Mouse (Mus musculus): ENCODE measurements around the gene Gatad2a. TPM values are rescaled to one million over a fixed set of nuclear protein-coding genes. Genes with fewer than 3 reads are reported as not detected.

Gatad2a gene
- total RNA-seq, 2 experiments from 2014 or later: 31.0 to 35.1 TPM

- DNase-seq: no peak
- intact Hi-C loops (cut with DNase I; ENCODE audit: low total_unique reads): no loop called here
These were observed 113.2 kb downstream of the Gatad2a start for GRCm38 (mm10) chr8:69882833-69883600.

DNA sequence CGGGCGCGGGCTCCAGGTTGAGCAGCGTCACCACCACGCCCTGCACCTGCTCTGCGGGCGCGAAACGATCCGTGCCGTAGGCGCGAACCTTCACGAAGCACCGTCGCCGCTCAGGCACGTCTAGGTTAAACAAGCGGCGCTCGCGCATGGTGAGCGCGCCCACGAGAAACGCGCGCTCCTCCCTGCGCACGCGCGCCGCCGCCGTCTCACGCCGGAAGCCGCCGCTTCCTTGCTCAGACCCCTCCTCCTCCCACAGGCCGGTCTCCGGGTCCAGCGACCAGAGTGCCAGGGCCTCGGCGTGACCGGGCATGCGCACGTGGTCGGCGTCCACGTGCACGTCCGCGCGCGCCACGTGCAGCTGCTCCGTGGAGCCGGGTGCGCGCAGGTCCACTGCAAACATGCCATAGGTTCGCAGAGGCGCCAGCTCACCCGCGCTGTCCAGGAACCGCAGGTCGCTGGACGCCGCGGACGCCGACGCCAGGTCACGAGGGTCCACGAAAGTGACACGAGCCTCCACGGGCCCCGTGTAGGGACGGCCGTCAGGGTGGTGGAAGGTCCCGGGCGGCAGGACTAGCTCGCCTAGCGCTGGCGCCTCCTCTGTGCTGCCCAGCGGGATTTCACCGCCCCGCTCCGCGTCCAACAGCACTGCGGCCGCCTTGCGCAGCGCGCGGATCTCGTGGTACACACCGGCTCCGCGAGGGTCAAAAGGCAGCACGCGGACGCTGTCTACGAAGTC is 114.0 kb downstream of the Gatad2a start:
- peak; percentile 76 for DNase-seq
- intact Hi-C loops (cut with DNase I; ENCODE audit: low total_unique reads): no loop called here

GRCm38 (mm10) chr8:69881261-69881865 is 114.8 kb downstream of the Gatad2a start:
- intact Hi-C loops (cut with DNase I; ENCODE audit: low total_unique reads): no loop called here

DNA sequence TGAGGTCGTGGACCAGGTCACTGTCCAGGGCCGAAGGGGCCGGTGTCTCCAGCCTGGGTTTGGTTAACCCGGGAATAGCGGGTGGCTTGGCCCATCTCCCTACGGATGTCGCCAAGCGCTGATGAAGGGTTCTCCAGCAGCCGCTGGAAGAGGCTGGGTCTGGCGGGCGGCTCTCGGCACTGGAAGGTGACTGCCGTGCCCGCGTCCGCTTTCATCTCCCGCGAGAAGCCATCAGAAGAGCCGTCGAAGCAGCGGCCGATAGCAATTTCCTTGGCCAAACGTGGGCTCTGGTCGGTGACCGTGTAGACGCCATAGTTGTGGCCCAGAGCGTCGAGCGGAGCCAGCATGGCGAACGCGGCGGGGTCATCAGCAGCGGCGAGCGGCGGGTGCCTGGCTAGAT is 115.3 kb downstream of the Gatad2a start:
- no peak for DNase-seq
- intact Hi-C loops (cut with DNase I; ENCODE audit: low total_unique reads): no loop called here

More at GRCm38 (mm10) chr8:69881261-69881865, 114.8 kb downstream of the Gatad2a start:
- DNase-seq: no peak

GRCm38 (mm10) chr8:69879678-69880077 is 116.5 kb downstream of the Gatad2a start:
- intact Hi-C loops (cut with DNase I; ENCODE audit: low total_unique reads): no loop called here
- DNase-seq: no peak

- intact Hi-C loops (cut with DNase I; ENCODE audit: low total_unique reads): no loop called here
- DNase-seq: peak; percentile 62
These were observed 118.2 kb downstream of the Gatad2a start for GRCm38 (mm10) chr8:69877992-69878391.

DNA sequence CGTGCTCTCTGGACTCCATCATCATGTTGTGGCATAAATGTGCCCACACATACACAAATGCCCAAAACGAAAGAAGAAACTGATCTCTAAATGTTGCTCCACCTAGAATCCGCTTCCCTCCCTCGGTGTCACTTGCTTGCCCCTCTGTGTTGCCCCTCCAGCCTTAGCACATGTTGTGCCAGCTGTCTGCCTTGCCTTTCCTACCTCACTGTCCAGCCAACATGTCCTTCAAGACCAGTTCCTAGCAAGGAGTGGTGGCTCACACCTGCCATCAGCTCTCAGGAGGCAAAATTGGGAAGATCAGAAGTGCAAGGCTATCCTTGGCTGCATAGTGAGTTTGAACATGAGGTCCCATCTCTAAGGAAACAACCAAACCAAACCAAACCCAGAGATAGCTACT is 118.8 kb downstream of the Gatad2a start:
- no peak for DNase-seq
- intact Hi-C loops (cut with DNase I; ENCODE audit: low total_unique reads): no loop called here

GRCm38 (mm10) chr8:69876967-69877366 is 119.2 kb downstream of the Gatad2a start:
- DNase-seq: peak; percentile 27
- intact Hi-C loops (cut with DNase I; ENCODE audit: low total_unique reads): no loop called here

DNA sequence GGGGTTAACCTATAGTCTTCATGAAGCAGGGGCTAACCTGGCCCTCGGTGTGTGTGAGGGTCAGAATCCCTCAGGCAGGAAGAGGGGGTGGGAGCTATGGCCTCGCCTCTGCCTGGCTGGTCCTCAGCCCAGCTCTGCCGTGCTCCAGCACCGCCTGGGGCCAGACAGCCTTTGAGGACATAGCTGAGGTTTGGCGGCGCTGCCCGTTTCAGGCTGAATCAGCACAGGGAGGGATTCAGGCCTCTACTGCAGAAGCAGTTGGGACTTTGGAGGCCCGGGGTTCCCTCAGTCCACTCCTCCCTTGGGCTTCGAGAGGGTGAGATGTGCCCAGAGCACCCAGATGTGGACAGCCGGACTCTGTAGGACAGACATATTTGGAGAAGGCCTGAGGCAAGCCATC is 120.1 kb downstream of the Gatad2a start:
- peak; percentile 57 for DNase-seq

GRCm38 (mm10) chr8:69874654-69875053 is 121.5 kb downstream of the Gatad2a start:
- peak; percentile 71 for DNase-seq

More for the DNA sequence above, 120.1 kb downstream of the Gatad2a start:
- intact Hi-C loops (cut with DNase I; ENCODE audit: low total_unique reads): no loop called here

GRCm38 (mm10) chr8:69874155-69874554 is 122.0 kb downstream of the Gatad2a start:
- peak; percentile 54 for DNase-seq
- intact Hi-C loops (cut with DNase I; ENCODE audit: low total_unique reads): no loop called here

More at GRCm38 (mm10) chr8:69874654-69875053, 121.5 kb downstream of the Gatad2a start:
- intact Hi-C loops (cut with DNase I; ENCODE audit: low total_unique reads): no loop called here

GRCm38 (mm10) chr8:69870907-69871306 is 125.3 kb downstream of the Gatad2a start:
- DNase-seq: peak; percentile 22
- intact Hi-C loops (cut with DNase I; ENCODE audit: low total_unique reads): no loop called here

DNA sequence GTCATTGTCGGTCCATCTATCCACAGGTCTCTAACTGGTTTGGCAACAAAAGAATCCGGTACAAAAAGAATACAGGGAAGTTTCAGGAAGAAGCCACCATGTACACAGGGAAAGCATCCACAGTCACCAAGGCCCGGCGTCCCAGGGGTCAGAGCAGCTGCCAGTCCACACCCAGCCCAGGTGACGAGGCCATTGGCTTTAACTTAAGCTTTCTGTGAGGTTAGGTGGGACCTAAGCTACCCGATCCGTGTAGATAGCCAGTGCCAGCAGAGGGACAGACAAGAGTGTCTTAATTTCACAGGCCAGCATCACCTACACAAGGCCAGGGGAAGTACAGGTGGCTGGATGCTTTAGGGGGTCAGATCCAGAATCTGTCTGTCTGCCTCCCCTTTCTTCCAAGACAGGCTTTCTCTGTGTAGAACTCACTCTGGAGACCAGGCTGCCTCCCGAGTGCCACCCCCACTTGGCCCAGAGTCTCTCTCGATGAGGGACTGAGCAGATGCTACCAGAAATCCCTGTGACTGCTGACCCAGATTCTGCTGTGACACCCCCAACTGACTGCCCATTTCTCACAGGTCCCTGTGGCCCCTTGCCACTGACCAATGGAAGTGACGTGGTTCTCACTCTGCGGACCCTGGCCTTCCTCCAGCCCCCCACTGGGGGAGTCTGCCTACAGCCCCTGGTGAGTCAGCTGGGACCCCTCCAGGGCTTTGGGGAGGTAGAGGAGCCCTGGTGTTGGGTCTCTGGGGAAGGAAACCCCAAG is 126.0 kb downstream of the Gatad2a start:
- no peak for DNase-seq
- intact Hi-C loops (cut with DNase I; ENCODE audit: low total_unique reads): no loop called here

DNA sequence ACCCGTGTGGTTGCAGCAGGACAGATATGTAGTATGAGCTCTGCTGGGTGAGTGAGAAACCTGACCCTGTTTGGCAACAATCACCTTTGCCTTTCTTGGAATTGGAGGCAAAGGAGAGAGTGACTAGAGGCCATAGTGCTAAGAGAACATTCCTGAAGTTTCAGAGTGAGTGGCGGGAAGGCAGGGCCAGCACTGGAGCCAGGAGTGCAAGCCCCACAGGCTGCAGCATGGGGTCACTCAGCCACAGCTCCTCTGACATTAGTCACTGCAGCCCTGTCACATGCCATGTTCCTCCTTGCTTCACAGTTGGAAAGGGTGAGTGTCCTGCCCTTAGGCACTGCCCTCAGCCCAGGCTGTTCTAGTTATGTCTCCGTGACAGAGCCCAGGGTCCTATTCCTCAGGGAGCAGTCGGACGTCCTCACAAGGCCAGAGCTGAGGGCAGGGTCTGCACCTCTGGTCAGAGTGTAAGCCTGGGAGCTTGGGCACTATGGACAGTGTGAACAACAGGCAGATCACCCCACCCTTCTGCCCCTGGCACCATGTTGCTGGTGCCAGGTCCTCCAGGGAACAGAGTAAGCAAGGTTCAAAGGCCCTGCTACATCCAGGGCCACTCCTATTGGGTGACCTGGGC is 128.4 kb downstream of the Gatad2a start:
- DNase-seq: no peak
- intact Hi-C loops (cut with DNase I; ENCODE audit: low total_unique reads): no loop called here

DNA sequence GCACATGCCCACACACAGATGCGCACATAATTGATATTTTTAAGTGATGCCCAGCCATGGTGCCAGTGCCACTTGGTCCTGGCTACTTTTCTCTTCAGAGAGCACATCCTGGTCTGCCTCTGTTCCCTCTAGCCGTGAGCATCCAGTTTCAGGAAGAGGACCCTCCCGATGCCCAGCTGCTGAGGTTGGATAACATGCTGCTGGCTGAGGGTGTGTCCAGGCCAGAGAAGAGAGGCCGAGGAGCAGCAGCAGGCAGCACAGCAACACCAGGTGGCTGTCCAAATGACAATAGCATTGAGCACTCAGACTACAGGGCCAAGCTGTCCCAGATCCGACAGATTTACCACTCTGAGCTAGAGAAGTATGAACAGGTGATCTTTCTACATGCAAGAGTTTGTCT is 132.0 kb downstream of the Gatad2a start:
- intact Hi-C loops (cut with DNase I; ENCODE audit: low total_unique reads): no loop called here
- no peak for DNase-seq

DNA sequence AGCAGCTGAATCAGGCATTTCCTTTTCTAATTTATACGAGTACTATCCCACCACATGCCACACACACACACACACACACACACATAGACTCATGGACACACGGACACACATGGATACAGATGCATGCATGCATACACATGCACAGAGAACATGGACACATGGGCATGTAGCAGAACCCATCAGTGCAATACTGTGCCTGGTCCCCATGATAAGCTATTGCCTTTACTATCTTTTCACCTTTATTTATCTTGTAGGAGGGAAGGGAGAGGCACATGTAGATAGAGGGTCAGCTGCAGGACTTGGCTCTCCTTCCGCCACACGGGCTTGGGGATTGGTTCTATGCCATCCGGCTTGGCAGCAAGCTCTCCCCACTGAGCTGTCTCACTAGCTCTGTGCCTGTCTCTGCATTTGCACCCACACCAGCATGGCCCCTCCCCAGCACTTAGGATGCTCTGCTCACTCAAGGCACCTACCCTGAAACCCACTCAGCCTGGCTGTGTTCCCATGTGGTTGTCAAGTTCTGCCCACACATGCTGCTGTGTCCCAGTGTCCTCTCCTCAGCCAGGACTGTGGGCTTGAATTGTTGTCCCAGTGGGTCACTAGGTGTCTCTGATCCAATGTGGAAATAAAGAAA is 132.7 kb downstream of the Gatad2a start:
- intact Hi-C loops (cut with DNase I; ENCODE audit: low total_unique reads): no loop called here

GRCm38 (mm10) chr8:69861251-69861650 is 134.9 kb downstream of the Gatad2a start:
- intact Hi-C loops (cut with DNase I; ENCODE audit: low total_unique reads): no loop called here
- no peak for DNase-seq

More for the DNA sequence above, 132.7 kb downstream of the Gatad2a start:
- DNase-seq: no peak

DNA sequence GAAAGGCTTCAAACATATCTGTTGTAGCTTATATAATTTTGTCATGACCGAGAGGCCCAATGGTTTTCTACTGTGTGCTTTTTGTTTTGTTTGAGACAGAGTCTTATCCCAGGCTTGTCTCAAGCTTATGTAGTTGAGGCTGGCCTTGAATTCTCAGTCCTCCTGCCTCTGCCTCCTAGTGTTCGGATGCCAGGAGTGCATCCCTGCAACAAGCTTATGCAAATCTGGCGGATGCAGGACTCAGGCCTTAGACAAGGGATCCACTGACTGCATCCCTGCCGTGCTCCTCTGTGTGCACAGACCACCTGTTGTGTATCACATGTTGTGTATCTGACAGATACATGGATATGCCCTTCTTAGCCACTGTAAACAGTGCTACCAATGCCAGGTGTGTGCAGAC is 135.4 kb downstream of the Gatad2a start:
- DNase-seq: no peak
- intact Hi-C loops (cut with DNase I; ENCODE audit: low total_unique reads): no loop called here

Measured in gastrocnemius, postnatal 14 days (tissue).